Mouse (Mus musculus) heart, embryonic 14.5 days (tissue): Measurements from ENCODE around the gene Tmem186. TPM values are rescaled to one million over a fixed set of nuclear protein-coding genes. Genes with fewer than 3 reads are reported as not detected.

Source experiments
- ATAC-seq: fragments of 200-750 bp; cut with Nextera tagmentation; 2 replicates; pipeline ENCODE4 v1.8.0; 2017; ENCODE audit warnings: low read depth, moderate TSS enrichment; ENCODE audit not compliant: insufficient number of reproducible peaks, insufficient read depth, low FRiP score
- H3K27ac ChIP-seq, 2 experiments: fragments of 200-500 bp in 1 of 2; fragments of 300-500 bp in 1 of 2; sonication (generic) in 1 of 2; replicated peaks in 1 of 2; 2 replicates each; pipeline ENCODE4 v1.5.1; 2012 to 2014; ENCODE audit warnings: low read depth in 2 of 2, low read length in 2 of 2, control low read depth in 1 of 2, mild to moderate bottlenecking in 1 of 2, mixed read lengths in 1 of 2; ENCODE audit not compliant: control insufficient read depth in 1 of 2, insufficient read depth in 1 of 2
- H3K27me3 ChIP-seq: fragments of 300-500 bp; sonication (generic); 2 replicates; pipeline ENCODE4 v1.6.1; 2014; ENCODE audit warnings: mild to moderate bottlenecking, low read length, control low read depth; ENCODE audit not compliant: control insufficient read depth, insufficient read depth
- H3K36me3 ChIP-seq: fragments of 300-500 bp; sonication (generic); 2 replicates; pipeline ENCODE4 v1.6.1; 2014; ENCODE audit warnings: mild to moderate bottlenecking, control low read depth, low read length, mixed read lengths; ENCODE audit not compliant: control insufficient read depth, insufficient read depth
- H3K4me1 ChIP-seq, 2 experiments: fragments of 200-500 bp in 1 of 2; fragments of 300-500 bp in 1 of 2; sonication (generic) in 1 of 2; 2 replicates each; pipeline ENCODE4 v1.6.1; 2012 to 2014; ENCODE audit warnings: low read length in 2 of 2, control low read depth in 1 of 2, mixed read lengths in 1 of 2; ENCODE audit not compliant: control insufficient read depth in 2 of 2, insufficient read depth in 2 of 2
- H3K4me2 ChIP-seq: fragments of 300-500 bp; sonication (generic); 2 replicates; pipeline ENCODE4 v1.6.1; 2014; ENCODE audit warnings: mild to moderate bottlenecking, low read length
- H3K4me3 ChIP-seq, 2 experiments: fragments of 200-500 bp in 1 of 2; fragments of 300-500 bp in 1 of 2; sonication (generic) in 1 of 2; 2 replicates each; pipeline ENCODE4 v1.5.1; 2012 to 2014; ENCODE audit warnings: low read length in 2 of 2, mild to moderate bottlenecking in 2 of 2, control low read depth in 1 of 2, low read depth in 1 of 2, moderate library complexity in 1 of 2; ENCODE audit not compliant: control insufficient read depth in 1 of 2, insufficient read depth in 1 of 2
- H3K9ac ChIP-seq: fragments of 300-500 bp; sonication (generic); 2 replicates; pipeline ENCODE4 v1.6.1; 2014; ENCODE audit warnings: mild to moderate bottlenecking, low read length
- H3K9me3 ChIP-seq: fragments of 300-500 bp; sonication (generic); 2 replicates; pipeline ENCODE4 v1.6.1; 2016; ENCODE audit warnings: low read length, control low read depth; ENCODE audit not compliant: control insufficient read depth
- WGBS: fragments of 180-500 bp; shearing (Covaris S2); extraction: QIAGEN DNeasy Blood & Tissue Kit; methylation state at CpG from one replicate; pipeline ENCODE4 v1.1.7; 2014; 5-methylcytosine and 5-hydroxymethylcytosine counted together
- polyA plus RNA-seq: library from polyadenylated mRNA; unstranded; fragments of >200 nt; fragmentation: Nextera tagmentation; extraction: Ambion mirVana; gene quantifications from 2 replicates; pipeline ENCODE4 v1.2.1, GENCODE M21; 2014

Tmem186 gene
- polyA plus RNA-seq, 1 experiment from 2014 or later = 13.8 TPM

- H3K9ac ChIP-seq = peak within 1 kb of the TSS; percentile 83
- H3K4me3 ChIP-seq = peak within 1 kb of the TSS; percentile 67 to 79
- no peaks in the 10 kb centered on the region for H3K36me3 ChIP-seq
- H3K27me3 ChIP-seq = no peaks in the 10 kb centered on the region
- no peaks in the 10 kb centered on the region for H3K9me3 ChIP-seq
- under 1% methylated on average over 66 of the region's 67 CpGs for WGBS
- ATAC-seq = peak; percentile 86
- H3K4me2 ChIP-seq = peak within 1 kb of the TSS; percentile 88
- peaks cover 35 to 43% of the 10 kb centered on the region in 2 experiments for H3K4me1 ChIP-seq
- H3K27ac ChIP-seq = peak within 1 kb of the TSS; percentile 76 to 87
These were observed 34.2 kb upstream of the Tmem186 start, which contains the start of gene Carhsp1 for GRCm38 (mm10) chr16:8671551-8672349. Gene Carhsp1 (minus strand): TSS chr16:8672155.

- Histone ChIP-seq H3K27me3 (no peaks in the 10 kb centered on the region), H3K4me2 (peak overlapping the region; percentile 88), H3K36me3 (0 out of 2 replicates have a peak, but pooled peaks cover 4% of the 10 kb centered on the region), H3K9ac (peak overlapping the region; percentile 83), H3K4me1 (peaks cover 43 to 57% of the 10 kb centered on the region in 2 experiments), H3K27ac (peak overlapping the region; percentile 76 to 87), H3K4me3 (peak overlapping the region; percentile 67 to 79), H3K9me3 (no peaks in the 10 kb centered on the region)
- no peak for ATAC-seq
- WGBS = 8% methylated on average over 15 of the region's 15 CpGs
These were observed 32.8 kb upstream of the Tmem186 start for GRCm38 (mm10) chr16:8670041-8671035.

- Histone ChIP-seq H3K36me3 (0 out of 2 replicates have a peak, but pooled peaks cover 4% of the 10 kb centered on the region), H3K4me3 (no peak overlapping the region), H3K9ac (peak overlapping the region; percentile 83), H3K4me1 (peaks cover 43 to 59% of the 10 kb centered on the region in 2 experiments), H3K27me3 (no peaks in the 10 kb centered on the region), H3K9me3 (no peaks in the 10 kb centered on the region), H3K4me2 (peak overlapping the region; percentile 88), H3K27ac (peak overlapping the region; percentile 17 to 87)
- 56% methylated on average over 5 of the region's 5 CpGs for WGBS
- ATAC-seq = no peak
These were observed 31.9 kb upstream of the Tmem186 start for GRCm38 (mm10) chr16:8669432-8669831.

GRCm38 (mm10) chr16:8668386-8668785 is 30.9 kb upstream of the Tmem186 start:
- no peaks in the 10 kb centered on the region for H3K9me3 ChIP-seq
- H3K27ac ChIP-seq = peak overlapping the region; percentile 5 to 87; a peak in 3 of 4 replicates
- 30% methylated on average over 2 of the region's 2 CpGs for WGBS
- H3K27me3 ChIP-seq = no peaks in the 10 kb centered on the region
- H3K36me3 ChIP-seq = peaks cover 8% of the 10 kb centered on the region
- no peak for ATAC-seq
- H3K4me1 ChIP-seq = peaks cover 43 to 59% of the 10 kb centered on the region in 2 experiments
- H3K9ac ChIP-seq = peak overlapping the region; percentile 39; the same call in 1 of the 2 replicates
- no peak overlapping the region for H3K4me3 ChIP-seq
- H3K4me2 ChIP-seq = peak overlapping the region; percentile 32

- Histone ChIP-seq H3K4me3 (no peak overlapping the region), H3K4me2 (0 out of 2 replicates have a peak overlapping the region, but pooled peaks have one; percentile 4), H3K27me3 (no peaks in the 10 kb centered on the region), H3K9ac (peak overlapping the region; percentile 18; the same call in 1 of the 2 replicates), H3K4me1 (peaks cover 43 to 59% of the 10 kb centered on the region in 2 experiments), H3K9me3 (no peaks in the 10 kb centered on the region), H3K36me3 (peaks cover 14% of the 10 kb centered on the region), H3K27ac (peak overlapping the region; percentile 9 to 87; a peak in 3 of 4 replicates)
- WGBS = 54% methylated on average over 4 of the region's 4 CpGs
- ATAC-seq = no peak
These were observed 30.3 kb upstream of the Tmem186 start for GRCm38 (mm10) chr16:8667814-8668213.

GRCm38 (mm10) chr16:8667261-8667660 is 29.7 kb upstream of the Tmem186 start:
- Histone ChIP-seq H3K4me1 (peaks cover 43 to 59% of the 10 kb centered on the region in 2 experiments), H3K4me2 (0 out of 2 replicates have a peak overlapping the region, but pooled peaks have one; percentile 11), H3K27me3 (no peaks in the 10 kb centered on the region), H3K4me3 (no peak overlapping the region), H3K9me3 (no peaks in the 10 kb centered on the region), H3K27ac (peak overlapping the region; percentile 9 to 87), H3K36me3 (peaks cover 20% of the 10 kb centered on the region), H3K9ac (peak overlapping the region; percentile 18; the same call in 1 of the 2 replicates)
- WGBS = 51% methylated on average over 6 of the region's 7 CpGs
- ATAC-seq = no peak

GRCm38 (mm10) chr16:8666452-8666851 is 28.9 kb upstream of the Tmem186 start:
- Histone ChIP-seq H3K4me3 (no peak overlapping the region), H3K27ac (peak overlapping the region; percentile 64 to 87), H3K4me2 (peak overlapping the region; percentile 11; the same call in 1 of the 2 replicates), H3K9me3 (no peaks in the 10 kb centered on the region), H3K4me1 (peaks cover 43 to 59% of the 10 kb centered on the region in 2 experiments), H3K27me3 (no peaks in the 10 kb centered on the region), H3K9ac (peak overlapping the region; percentile 25; the same call in 1 of the 2 replicates), H3K36me3 (peaks cover 28% of the 10 kb centered on the region)
- WGBS = 12% methylated on average over 2 of the region's 2 CpGs
- peak; percentile 55; the same call in 1 of the 2 replicates for ATAC-seq
